Mouse (Mus musculus): ENCODE measurements around the gene Thsd7b. TPM values are rescaled to one million over a fixed set of nuclear protein-coding genes. Genes with fewer than 3 reads are reported as not detected.
"Not testable (repeated sequence)": the region's sequence is repeated elsewhere in the genome, so short reads cannot be mapped to it uniquely, and the experiment has no call there.

The Thsd7b gene
- polyA plus RNA-seq, 1 experiment from 2014 or later: 0.30 TPM

DNA sequence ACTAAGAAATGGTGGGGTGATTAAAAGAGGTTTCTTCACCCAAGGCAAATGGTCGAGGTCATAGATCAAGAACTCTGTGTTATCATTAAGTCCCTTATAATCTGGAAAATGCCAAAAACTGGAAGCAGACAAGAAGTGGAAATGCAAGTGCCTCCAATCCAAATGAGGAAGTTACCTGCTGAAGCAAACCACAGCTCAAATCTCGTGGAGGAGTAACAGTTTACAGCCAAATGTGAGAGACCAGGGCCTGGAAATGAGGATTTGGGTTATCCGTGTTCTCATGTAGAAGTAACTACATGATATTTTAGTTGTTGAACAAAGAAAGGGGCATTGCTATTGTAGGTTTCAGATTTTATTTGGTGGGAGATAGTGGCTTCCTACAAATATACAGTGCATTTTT is 335.3 kb downstream of the Thsd7b start:
- Histone ChIP-seq H3K4me3 (no peak overlapping the region), H3K36me3 (no peaks in the 10 kb centered on the region), H3K27me3 (ENCODE audit: low read depth, poor library complexity, severe bottlenecking) (no peaks in the 10 kb centered on the region), H3K27ac (no peak overlapping the region), H3K4me1 (no peaks in the 10 kb centered on the region), H3K9me3 (replicated peaks) (no peaks in the 10 kb centered on the region)
- DNase-seq (ENCODE audit: low spot score): no peak
- WGBS: 72% methylated on average over 3 of the region's 3 CpGs

DNA sequence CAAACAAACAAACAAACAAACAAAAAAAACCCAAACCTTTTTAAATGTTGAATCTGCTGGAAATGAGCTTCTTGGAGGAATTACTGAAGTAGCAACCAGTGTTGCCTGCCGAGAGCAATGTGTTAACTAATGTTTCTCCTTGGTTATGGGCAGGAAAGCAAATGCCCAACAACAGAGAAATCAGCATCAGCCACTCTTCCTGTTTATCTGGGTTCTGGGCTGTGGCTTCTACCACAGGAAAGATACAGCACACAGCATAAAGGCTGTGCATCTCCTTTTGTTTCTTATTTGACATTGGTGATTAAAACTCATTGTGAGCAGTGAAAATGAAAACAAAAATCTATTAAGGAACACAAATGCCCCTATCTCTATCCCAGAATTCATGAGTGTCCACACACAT is 343.0 kb downstream of the Thsd7b start:
- H3K4me1 ChIP-seq: no peaks in the 10 kb centered on the region
- DNase-seq (ENCODE audit: low spot score): no peak
- WGBS: 84% methylated on average over 1 of the region's 1 CpGs
- H3K4me3 ChIP-seq: no peak overlapping the region
- H3K36me3 ChIP-seq: no peaks in the 10 kb centered on the region
- no peaks in the 10 kb centered on the region for H3K9me3 ChIP-seq (replicated peaks)
- no peak overlapping the region for H3K27ac ChIP-seq
- no peaks in the 10 kb centered on the region for H3K27me3 ChIP-seq (ENCODE audit: low read depth, poor library complexity, severe bottlenecking)

DNA sequence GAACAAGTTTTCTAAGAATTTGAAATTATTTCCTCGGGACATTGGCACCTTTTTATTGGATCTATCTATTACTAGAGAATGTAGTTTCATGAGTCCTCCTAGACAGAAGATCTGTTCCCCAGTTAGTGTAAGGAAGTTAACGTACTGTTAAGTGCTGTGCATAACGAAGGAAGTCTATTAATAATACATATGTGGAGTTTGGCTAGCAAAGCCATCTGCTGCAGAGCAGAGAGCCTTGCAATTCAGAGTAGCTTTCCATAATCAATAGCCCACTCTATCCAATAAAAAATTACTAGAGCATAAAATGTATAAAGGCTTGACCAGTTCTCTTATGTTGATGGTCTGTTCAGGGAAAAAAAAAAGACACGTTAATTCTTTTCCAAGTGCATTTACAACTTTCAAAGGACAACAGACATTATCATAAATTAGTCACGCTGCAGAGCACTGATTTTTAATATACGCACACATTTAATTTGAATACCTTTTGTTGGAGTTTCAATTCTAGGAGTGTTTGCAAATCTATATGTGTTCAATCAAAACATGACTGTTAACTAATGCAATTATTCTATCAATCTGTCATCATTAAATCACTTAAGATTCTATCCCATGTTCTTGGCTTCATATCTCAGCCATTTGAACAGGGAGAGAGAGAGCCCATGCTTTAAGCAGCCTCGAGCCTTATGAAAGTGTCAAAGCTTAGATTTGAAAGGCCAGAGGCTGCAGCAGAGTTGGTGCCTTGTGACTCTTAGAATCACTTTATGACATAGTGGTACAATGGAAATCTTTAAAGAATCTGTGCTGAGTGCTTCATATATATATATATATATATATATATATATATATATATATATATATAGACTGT is 346.6 kb downstream of the Thsd7b start:
- no peaks in the 10 kb centered on the region for H3K9me3 ChIP-seq (replicated peaks)
- H3K27me3 ChIP-seq (ENCODE audit: low read depth, poor library complexity, severe bottlenecking): no peaks in the 10 kb centered on the region
- DNase-seq (ENCODE audit: low spot score): no peak
- no peak overlapping the region for H3K27ac ChIP-seq
- no peaks in the 10 kb centered on the region for H3K36me3 ChIP-seq
- no peak overlapping the region for H3K4me3 ChIP-seq
- 90% methylated on average over 7 of the region's 7 CpGs for WGBS
- no peaks in the 10 kb centered on the region for H3K4me1 ChIP-seq

DNA sequence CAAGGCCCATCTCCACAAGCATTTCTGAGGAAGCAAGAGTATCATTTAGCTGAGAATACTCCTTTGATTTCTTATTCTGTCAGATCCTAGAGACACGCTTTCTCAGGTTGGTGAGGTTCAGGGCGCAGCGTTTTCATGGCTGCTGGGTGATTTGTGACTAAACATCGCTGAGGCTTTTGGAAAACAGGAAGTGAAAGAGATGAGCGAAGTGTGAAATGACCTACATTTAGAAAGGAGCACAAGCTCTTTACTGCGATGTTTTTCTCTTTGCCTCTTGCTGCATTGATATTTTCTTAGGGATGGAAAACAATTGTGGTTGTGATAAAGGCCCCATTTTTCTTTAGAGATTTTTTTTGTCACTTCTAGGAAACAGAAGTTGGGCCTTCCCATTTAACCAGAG is 351.4 kb downstream of the Thsd7b start:
- Histone ChIP-seq H3K27ac (no peak overlapping the region), H3K36me3 (no peaks in the 10 kb centered on the region), H3K4me1 (no peaks in the 10 kb centered on the region), H3K4me3 (no peak overlapping the region), H3K9me3 (replicated peaks) (no peaks in the 10 kb centered on the region), H3K27me3 (ENCODE audit: low read depth, poor library complexity, severe bottlenecking) (no peaks in the 10 kb centered on the region)
- 82% methylated on average over 6 of the region's 6 CpGs for WGBS
- no peak for DNase-seq (ENCODE audit: low spot score)

DNA sequence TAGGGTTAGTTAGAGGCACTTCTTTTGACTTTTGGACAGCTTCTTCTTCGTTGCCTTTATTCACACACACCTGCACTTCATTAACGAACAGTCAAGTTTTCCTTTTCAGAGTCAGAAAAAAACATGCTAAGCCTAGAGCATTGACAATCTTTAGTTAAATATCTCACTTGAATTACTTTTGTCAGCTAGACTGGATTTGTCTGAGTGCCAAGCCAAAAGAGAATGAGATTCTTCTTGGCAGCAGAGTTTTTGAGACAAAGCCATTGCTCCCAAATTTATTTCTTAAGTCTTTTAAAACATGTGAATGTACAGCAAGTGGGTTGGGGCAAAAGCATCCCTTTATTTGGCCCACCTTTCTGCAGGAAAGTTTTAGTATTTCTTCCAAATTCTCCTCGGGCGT is 362.0 kb downstream of the Thsd7b start:
- H3K4me1 ChIP-seq: no peaks in the 10 kb centered on the region
- no peak overlapping the region for H3K4me3 ChIP-seq
- no peak for DNase-seq (ENCODE audit: low spot score)
- WGBS: 82% methylated on average over 4 of the region's 4 CpGs
- no peaks in the 10 kb centered on the region for H3K27me3 ChIP-seq (ENCODE audit: low read depth, poor library complexity, severe bottlenecking)
- H3K9me3 ChIP-seq (replicated peaks): no peaks in the 10 kb centered on the region
- no peak overlapping the region for H3K27ac ChIP-seq
- H3K36me3 ChIP-seq: no peaks in the 10 kb centered on the region

DNA sequence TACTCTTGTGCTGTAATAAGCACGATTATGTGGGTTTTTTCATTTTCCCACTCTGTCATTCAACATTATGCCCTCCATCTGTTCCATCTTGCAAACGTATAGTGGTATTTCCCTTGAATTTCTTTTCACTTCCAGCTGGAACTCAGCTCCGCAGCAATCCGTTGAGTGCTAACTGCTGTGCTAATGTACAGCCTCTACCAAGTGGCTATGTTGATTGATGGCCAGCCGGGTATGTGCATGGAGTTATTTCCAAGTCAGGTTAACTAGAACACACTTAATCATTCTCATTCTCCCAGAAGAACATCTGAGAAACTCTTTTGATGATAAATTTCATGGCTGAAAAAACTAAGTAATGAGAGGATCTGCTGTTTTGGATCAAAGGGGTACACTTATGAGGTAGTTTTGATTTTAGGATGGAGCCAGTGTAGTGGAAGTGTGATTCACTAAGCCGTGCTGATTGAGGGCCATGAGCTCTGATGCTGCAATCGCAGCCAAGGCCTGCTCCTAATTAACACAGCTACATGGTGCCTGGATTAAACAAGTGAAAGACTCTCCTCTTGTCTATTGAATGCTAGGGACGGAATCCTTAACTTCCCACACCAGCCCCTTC is 371.3 kb downstream of the Thsd7b start:
- WGBS: 50% methylated on average over 8 of the region's 8 CpGs
- Histone ChIP-seq H3K4me3 (no peak overlapping the region), H3K36me3 (no peaks in the 10 kb centered on the region), H3K27ac (no peak overlapping the region), H3K4me1 (peaks cover 4% of the 10 kb centered on the region; the same call in 1 of the 2 replicates), H3K9me3 (replicated peaks) (no peaks in the 10 kb centered on the region), H3K27me3 (ENCODE audit: low read depth, poor library complexity, severe bottlenecking) (no peaks in the 10 kb centered on the region)
- peak; percentile 38 for DNase-seq (ENCODE audit: low spot score)

DNA sequence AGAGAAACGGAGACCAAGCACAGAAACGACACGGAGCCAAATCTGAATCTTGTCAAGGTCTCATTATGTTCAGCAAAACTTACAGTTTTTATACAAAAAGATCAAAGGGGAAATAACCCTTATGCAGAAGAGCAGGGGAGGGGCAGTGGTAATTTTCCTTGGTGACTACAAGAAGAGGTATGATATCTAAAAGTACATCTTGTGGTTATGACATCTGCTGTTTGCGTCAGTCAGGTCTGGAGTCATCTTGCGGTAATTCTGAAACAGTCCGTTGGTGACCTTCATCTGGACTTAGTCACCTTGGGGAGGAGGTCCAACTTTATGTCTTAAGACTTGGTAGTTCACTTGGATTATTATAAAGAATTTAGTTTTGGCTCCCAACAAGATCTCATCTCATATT is 378.3 kb downstream of the Thsd7b start:
- not testable (repeated sequence) for H3K9me3 ChIP-seq (replicated peaks)
- WGBS: 89% methylated on average over 6 of the region's 6 CpGs

DNA sequence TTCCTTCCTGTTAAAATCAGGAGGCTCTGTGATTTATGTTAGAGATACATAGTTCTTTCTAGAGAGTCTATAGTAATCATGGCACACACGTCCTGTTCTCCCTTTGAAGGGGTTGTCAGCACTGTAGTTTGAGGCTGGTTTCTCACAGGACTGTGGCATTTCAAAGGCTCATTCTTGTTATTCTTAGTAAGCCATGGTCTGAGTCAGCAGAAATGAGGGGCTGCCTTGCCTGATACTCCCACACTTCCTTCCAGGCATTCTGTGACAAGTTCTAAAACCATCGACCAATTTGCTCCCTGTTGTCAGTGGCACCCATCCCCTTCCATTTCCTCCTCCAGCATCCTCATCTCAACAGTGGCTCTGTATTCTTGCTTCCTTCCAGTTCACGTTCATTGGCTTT is 384.9 kb downstream of the Thsd7b start:
- H3K4me1 ChIP-seq: no peaks in the 10 kb centered on the region
- no peak overlapping the region for H3K4me3 ChIP-seq
- H3K36me3 ChIP-seq: no peaks in the 10 kb centered on the region
- no peaks in the 10 kb centered on the region for H3K27me3 ChIP-seq (ENCODE audit: low read depth, poor library complexity, severe bottlenecking)
- WGBS: 66% methylated on average over 3 of the region's 3 CpGs
- no peak for DNase-seq (ENCODE audit: low spot score)
- H3K9me3 ChIP-seq (replicated peaks): no peaks in the 10 kb centered on the region
- no peak overlapping the region for H3K27ac ChIP-seq

More for the DNA sequence above, 378.3 kb downstream of the Thsd7b start:
- not testable (repeated sequence) for H3K27me3 ChIP-seq (ENCODE audit: low read depth, poor library complexity, severe bottlenecking); DNase-seq (ENCODE audit: low spot score); H3K27ac ChIP-seq; H3K4me3 ChIP-seq; H3K36me3 ChIP-seq; H3K4me1 ChIP-seq

DNA sequence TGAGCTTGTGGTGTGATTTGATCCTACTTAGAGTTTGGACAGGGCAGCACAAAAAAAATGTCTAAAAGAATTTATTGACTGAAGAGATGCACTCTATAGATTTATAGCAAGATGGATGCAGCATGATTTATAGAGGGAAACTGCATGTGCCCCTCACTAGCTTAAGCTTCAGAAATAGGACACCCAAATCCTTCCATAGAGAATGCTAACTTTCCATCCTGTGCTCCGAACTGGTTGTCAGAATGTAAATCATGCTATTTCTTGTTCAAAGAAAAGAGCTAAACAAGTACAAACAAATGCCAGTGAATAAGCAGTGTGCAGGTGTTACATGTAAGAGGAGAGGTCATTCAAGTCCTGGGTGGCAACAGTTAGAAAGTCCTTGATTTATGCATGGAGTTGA is 402.8 kb downstream of the Thsd7b start:
- 43% methylated on average over 1 of the region's 1 CpGs for WGBS
- no peak for DNase-seq (ENCODE audit: low spot score)
- no peaks in the 10 kb centered on the region for H3K9me3 ChIP-seq (replicated peaks)
- no peak overlapping the region for H3K27ac ChIP-seq
- no peaks in the 10 kb centered on the region for H3K4me1 ChIP-seq
- no peaks in the 10 kb centered on the region for H3K36me3 ChIP-seq
- H3K4me3 ChIP-seq: no peak overlapping the region
- no peaks in the 10 kb centered on the region for H3K27me3 ChIP-seq (ENCODE audit: low read depth, poor library complexity, severe bottlenecking)

DNA sequence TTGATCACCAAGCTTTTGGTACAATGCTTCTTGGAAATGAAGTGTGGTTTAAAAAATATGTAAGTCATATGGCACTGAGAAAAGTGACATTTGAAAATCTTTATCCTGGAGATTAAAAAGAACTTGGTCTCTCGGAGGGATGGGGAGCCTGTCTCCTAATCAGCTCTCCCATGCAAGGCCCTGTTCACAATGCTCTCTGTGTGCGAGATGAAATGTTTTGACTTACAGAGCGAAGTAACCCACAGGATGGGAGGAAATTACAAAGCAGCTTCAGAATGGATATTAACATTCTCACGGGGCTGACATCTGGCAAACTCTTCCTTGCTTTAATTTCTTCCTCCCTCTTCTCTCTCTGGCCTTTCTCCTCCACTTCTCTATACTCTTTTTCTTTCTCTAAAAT is 405.7 kb downstream of the Thsd7b start:
- Histone ChIP-seq H3K27me3 (ENCODE audit: low read depth, poor library complexity, severe bottlenecking) (no peaks in the 10 kb centered on the region), H3K9me3 (replicated peaks) (no peaks in the 10 kb centered on the region), H3K4me3 (no peak overlapping the region), H3K36me3 (no peaks in the 10 kb centered on the region), H3K27ac (no peak overlapping the region), H3K4me1 (0 out of 2 replicates have a peak, but pooled peaks cover 6% of the 10 kb centered on the region)
- WGBS: 75% methylated on average over 4 of the region's 4 CpGs
- DNase-seq (ENCODE audit: low spot score): no peak

DNA sequence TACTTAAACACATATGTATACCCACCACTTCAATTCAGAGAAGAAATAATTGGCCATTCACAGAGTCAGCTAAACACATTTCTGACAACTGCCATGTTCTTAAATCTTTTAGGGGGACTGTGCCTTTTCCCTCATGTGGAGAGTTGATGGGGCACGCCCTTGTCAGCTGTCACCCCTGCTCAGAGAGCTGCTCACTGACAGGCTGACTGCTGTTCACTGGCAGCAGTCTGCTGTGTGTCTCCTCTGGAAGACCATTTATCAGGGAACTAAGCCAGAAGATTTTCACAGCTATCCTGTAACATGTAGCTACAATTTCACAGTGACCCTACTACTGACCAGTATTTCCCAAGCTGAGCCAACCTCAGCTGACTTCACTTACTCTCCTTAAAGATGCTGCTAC is 432.6 kb downstream of the Thsd7b start:
- Histone ChIP-seq H3K27ac (no peak overlapping the region), H3K4me1 (no peaks in the 10 kb centered on the region), H3K36me3 (no peaks in the 10 kb centered on the region), H3K27me3 (ENCODE audit: low read depth, poor library complexity, severe bottlenecking) (no peaks in the 10 kb centered on the region), H3K4me3 (no peak overlapping the region), H3K9me3 (replicated peaks) (no peaks in the 10 kb centered on the region)
- 84% methylated on average over 1 of the region's 1 CpGs for WGBS
- no peak for DNase-seq (ENCODE audit: low spot score)

DNA sequence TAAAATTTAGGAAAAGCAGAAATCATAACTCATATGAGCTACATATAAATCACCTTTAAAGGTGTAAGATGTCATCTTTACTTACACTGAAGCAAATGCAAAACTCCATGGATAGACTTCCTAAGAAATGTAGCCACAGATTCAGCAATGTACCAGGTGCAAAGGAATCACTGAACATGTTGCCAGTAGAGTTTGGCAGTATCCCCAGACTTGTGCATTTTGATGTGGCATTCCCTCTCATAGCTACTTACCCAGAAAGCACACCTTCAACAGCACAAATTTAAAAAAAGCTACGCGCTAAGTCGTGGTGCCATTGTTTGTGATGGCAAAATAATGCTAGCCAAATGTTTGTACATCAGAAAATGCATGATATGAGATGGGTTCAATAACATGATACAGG is 439.6 kb downstream of the Thsd7b start:
- Histone ChIP-seq H3K4me1 (no peaks in the 10 kb centered on the region), H3K27ac (no peak overlapping the region), H3K9me3 (replicated peaks) (no peaks in the 10 kb centered on the region), H3K4me3 (no peak overlapping the region), H3K27me3 (ENCODE audit: low read depth, poor library complexity, severe bottlenecking) (no peaks in the 10 kb centered on the region), H3K36me3 (no peaks in the 10 kb centered on the region)
- DNase-seq (ENCODE audit: low spot score): no peak
- WGBS: 97% methylated on average over 3 of the region's 3 CpGs

DNA sequence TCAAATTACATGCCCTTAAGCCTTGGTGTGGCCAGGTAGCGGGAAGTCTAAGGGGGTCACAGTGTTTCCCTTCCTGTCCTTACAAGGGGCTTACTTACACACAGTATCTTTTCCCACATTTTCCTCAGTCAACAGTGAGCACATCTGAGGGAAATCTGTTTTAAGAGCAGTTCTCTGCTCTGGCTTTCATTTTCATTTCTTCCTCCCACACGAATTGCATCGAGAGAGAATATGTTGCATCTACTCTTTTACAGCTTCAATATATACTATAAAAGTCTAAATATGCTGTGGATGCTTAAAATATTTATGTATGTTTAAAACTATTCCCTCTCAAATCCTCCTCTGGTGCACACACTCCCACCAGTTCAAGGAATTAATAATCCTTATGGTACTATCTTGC is 440.5 kb downstream of the Thsd7b start:
- H3K27me3 ChIP-seq (ENCODE audit: low read depth, poor library complexity, severe bottlenecking): no peaks in the 10 kb centered on the region
- H3K4me1 ChIP-seq: no peaks in the 10 kb centered on the region
- H3K27ac ChIP-seq: no peak overlapping the region
- no peak for DNase-seq (ENCODE audit: low spot score)
- H3K9me3 ChIP-seq (replicated peaks): no peaks in the 10 kb centered on the region
- H3K4me3 ChIP-seq: no peak overlapping the region
- WGBS: 76% methylated on average over 3 of the region's 3 CpGs
- no peaks in the 10 kb centered on the region for H3K36me3 ChIP-seq
